Mouse (Mus musculus) testis, adult 10 weeks (tissue): Measurements from ENCODE around the gene Nxpe2. TPM values are rescaled to one million over a fixed set of nuclear protein-coding genes. Genes with fewer than 3 reads are reported as not detected.

Experiments used
- polyA plus RNA-seq: library from polyadenylated mRNA; stranded (reverse); fragments of 350-450 nt; fragmentation: Illumina TruSeq; extraction: RNeasy Lipid Tissue Mini Kit (QIAGEN cat#74804); gene quantifications from one replicate; pipeline ENCODE4 v1.2.3, GENCODE M21; 2014; ENCODE audit warnings: low read depth, low replicate concordance

Gene Nxpe2
- 3.9 TPM for polyA plus RNA-seq

GRCm38 (mm10) chr9:48353148-48353698 is at the start of gene Nxpe2:
Gene Nxpe2 (minus strand): TSS chr9:48353454.

Other genes with a start within 250 kb of the Nxpe2 start
- 1.6 TPM for gene Nxpe4, start 191.4 kb downstream of the Nxpe2 start, polyA plus RNA-seq
- 83.9 TPM for gene Rexo2, start 127.2 kb upstream of the Nxpe2 start, polyA plus RNA-seq
- gene Rbm7, start 141.8 kb upstream of the Nxpe2 start, polyA plus RNA-seq = 106 TPM
- gene Gm5617, start 142.0 kb upstream of the Nxpe2 start, polyA plus RNA-seq = 2.8 TPM